Mouse (Mus musculus): ENCODE data around the gene Neil1.
A peak's percentile ranks its signal among the peaks of the same experiment; 100 is the strongest.

Neil1 gene

GRCm38 (mm10) chr9:57139110-57139509 is 9.0 kb downstream of the Neil1 start:
- DNase-seq (ENCODE audit: low spot score) = no peak

GRCm38 (mm10) chr9:57138507-57138906 is 9.6 kb downstream of the Neil1 start:
- no peak for DNase-seq (ENCODE audit: low spot score)

GRCm38 (mm10) chr9:57137777-57138176 is 10.3 kb downstream of the Neil1 start:
- DNase-seq (ENCODE audit: low spot score) = no peak

- DNase-seq (ENCODE audit: low spot score) = no peak
Measured at GRCm38 (mm10) chr9:57137246-57137645, 10.9 kb downstream of the Neil1 start.

GRCm38 (mm10) chr9:57130577-57131433 is 17.3 kb downstream of the Neil1 start, which contains the start of gene Man2c1:
Man2c1 (plus strand) TSS chr9:57130690.
- DNase-seq (ENCODE audit: low spot score) = peak; percentile 93

- DNase-seq (ENCODE audit: low spot score) = no peak
Measured at GRCm38 (mm10) chr9:57129641-57130040, 18.5 kb downstream of the Neil1 start.

- DNase-seq (ENCODE audit: low spot score) = no peak
Measured at GRCm38 (mm10) chr9:57117261-57117755, 30.8 kb downstream of the Neil1 start.
